Mouse (Mus musculus) stomach, postnatal 0 days (tissue): ENCODE data around the gene Tmem201. TPM values are rescaled to one million over a fixed set of nuclear protein-coding genes. Genes with fewer than 3 reads are reported as not detected.

Experiments used
- ATAC-seq: fragments of 200-750 bp; cut with Nextera tagmentation; 2 replicates; pipeline ENCODE4 v1.8.0; 2017; ENCODE audit not compliant: low FRiP score, low TSS enrichment
- DNase-seq: peaks from one replicate; pipeline ENCODE4 v3.0.0-alpha.2; 2016; ENCODE audit warnings: low spot score
- H3K27ac ChIP-seq: fragments of 300-500 bp; sonication (generic); replicated peaks from 2 replicates; pipeline ENCODE4 v1.5.1; 2014; ENCODE audit warnings: mild to moderate bottlenecking, control low read depth
- H3K27me3 ChIP-seq: fragments of 300-500 bp; sonication (generic); 2 replicates; pipeline ENCODE4 v1.6.1; 2014; ENCODE audit warnings: low read length; ENCODE audit not compliant: control insufficient read depth, insufficient read depth
- H3K36me3 ChIP-seq: fragments of 300-500 bp; sonication (generic); 2 replicates; pipeline ENCODE4 v1.6.1; 2014; ENCODE audit warnings: low read length, mixed read lengths; ENCODE audit not compliant: control insufficient read depth, insufficient read depth
- H3K4me1 ChIP-seq: fragments of 300-500 bp; sonication (generic); replicated peaks from 2 replicates; pipeline ENCODE4 v1.6.1; 2014; ENCODE audit warnings: antibody characterized with exemption; ENCODE audit not compliant: control insufficient read depth, insufficient read depth
- H3K4me2 ChIP-seq: fragments of 300-500 bp; sonication (generic); replicated peaks from 2 replicates; pipeline ENCODE4 v1.6.1; 2014; ENCODE audit warnings: low read depth, mild to moderate bottlenecking, control low read depth, moderate library complexity
- H3K4me3 ChIP-seq: fragments of 300-500 bp; sonication (generic); 2 replicates; pipeline ENCODE4 v1.5.1; 2014; ENCODE audit warnings: low read depth, low read length, control low read depth
- H3K9ac ChIP-seq: fragments of 300-500 bp; sonication (generic); 2 replicates; pipeline ENCODE4 v1.6.1; 2014; ENCODE audit warnings: mild to moderate bottlenecking, low read length, control low read depth, mixed read lengths
- H3K9me3 ChIP-seq: fragments of 300-500 bp; sonication (generic); 2 replicates; pipeline ENCODE4 v1.6.1; 2016; ENCODE audit warnings: low read length; ENCODE audit not compliant: control insufficient read depth
- CTCF ChIP-seq: IDR thresholded peaks from 2 replicates; pipeline ENCODE4 v1.5.1; 2016; ENCODE audit warnings: antibody characterized with exemption, low read depth, mild to moderate bottlenecking, moderate library complexity
- EP300 ChIP-seq: optimal IDR thresholded peaks from 2 replicates; pipeline ENCODE3; 2016; ENCODE audit warnings: antibody characterized with exemption
- WGBS: fragments of 180-500 bp; shearing (Covaris S2); extraction: QIAGEN DNeasy Blood & Tissue Kit; methylation state at CpG from one replicate; pipeline ENCODE4 v1.1.7; 2014; 5-methylcytosine and 5-hydroxymethylcytosine counted together
- polyA plus RNA-seq: library from polyadenylated mRNA; unstranded; fragments of >200 nt; fragmentation: Nextera tagmentation; extraction: Ambion mirVana; gene quantifications from 2 replicates; pipeline ENCODE4 v1.2.1, GENCODE M21; 2015

Gene Tmem201
- polyA plus RNA-seq, 1 experiment from 2014 or later: 7.5 TPM

DNA sequence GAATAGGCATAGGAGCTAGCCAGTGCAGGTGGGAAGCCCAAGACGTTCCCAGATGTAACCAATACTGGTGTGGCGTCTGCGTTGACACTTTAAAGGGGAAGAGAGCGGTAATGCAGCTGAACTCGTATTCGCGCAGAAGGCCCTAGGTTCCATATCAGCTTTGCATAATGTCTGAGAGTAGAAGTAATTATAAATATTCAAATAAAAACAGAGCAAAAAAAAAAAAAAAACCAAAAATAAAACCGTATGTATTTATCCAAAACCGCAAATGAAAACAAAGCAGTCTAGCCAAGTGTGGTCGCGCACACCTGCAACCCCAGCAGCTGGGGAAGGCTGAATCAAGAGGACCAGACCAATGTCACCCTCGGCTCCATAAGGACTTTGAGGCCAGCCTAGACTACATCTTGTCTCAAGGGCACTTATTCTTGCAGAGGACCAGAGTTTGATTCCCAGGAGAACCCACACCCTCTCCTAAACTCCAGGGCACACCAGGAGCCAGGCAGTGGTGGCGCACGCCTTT, 4.2 kb upstream of the Tmem201 start:
- 92% methylated on average over 14 of the region's 14 CpGs for WGBS
- H3K27me3 ChIP-seq: no peaks in the 10 kb centered on the region
- TF ChIP-seq EP300 (no peak), CTCF (no peak)
- no peak overlapping the region for H3K27ac ChIP-seq
- no peaks in the 10 kb centered on the region for H3K36me3 ChIP-seq
- H3K9me3 ChIP-seq: no peaks in the 10 kb centered on the region
- no peaks in the 10 kb centered on the region for H3K4me1 ChIP-seq
- H3K4me2 ChIP-seq: no peak overlapping the region
- ATAC-seq (no peak), DNase-seq (no peak)
- H3K4me3 ChIP-seq: no peak overlapping the region
- H3K9ac ChIP-seq: no peak overlapping the region

DNA sequence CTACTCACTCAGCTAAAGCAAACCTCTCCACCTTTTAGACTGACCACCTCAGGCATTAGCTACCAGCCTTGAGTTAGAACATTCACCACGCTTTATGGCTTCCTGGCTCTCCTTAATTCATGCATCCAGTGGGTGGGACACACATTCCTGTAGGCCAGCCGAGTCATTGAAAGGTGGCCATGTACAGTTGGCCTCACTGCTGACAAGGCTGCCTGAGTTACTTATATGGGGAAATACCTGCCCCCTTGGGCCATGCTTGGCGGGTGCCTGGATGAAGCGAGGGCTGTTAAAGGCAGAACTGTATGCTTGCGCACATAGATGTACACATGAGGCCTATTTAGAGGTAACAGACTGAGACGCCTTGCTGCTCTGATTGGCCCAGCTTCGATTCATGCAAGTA, 2.5 kb upstream of the Tmem201 start:
- H3K4me2 ChIP-seq: no peak overlapping the region
- WGBS: 88% methylated on average over 7 of the region's 7 CpGs
- no peak overlapping the region for H3K27ac ChIP-seq
- H3K36me3 ChIP-seq: no peaks in the 10 kb centered on the region
- no peaks in the 10 kb centered on the region for H3K27me3 ChIP-seq
- peaks cover 6% of the 10 kb centered on the region for H3K4me1 ChIP-seq
- H3K9me3 ChIP-seq: no peaks in the 10 kb centered on the region
- ATAC-seq (no peak), DNase-seq (no peak)
- H3K9ac ChIP-seq: no peak overlapping the region
- no peak overlapping the region for H3K4me3 ChIP-seq
- TF ChIP-seq EP300: no peak
- no peak for TF ChIP-seq CTCF

DNA sequence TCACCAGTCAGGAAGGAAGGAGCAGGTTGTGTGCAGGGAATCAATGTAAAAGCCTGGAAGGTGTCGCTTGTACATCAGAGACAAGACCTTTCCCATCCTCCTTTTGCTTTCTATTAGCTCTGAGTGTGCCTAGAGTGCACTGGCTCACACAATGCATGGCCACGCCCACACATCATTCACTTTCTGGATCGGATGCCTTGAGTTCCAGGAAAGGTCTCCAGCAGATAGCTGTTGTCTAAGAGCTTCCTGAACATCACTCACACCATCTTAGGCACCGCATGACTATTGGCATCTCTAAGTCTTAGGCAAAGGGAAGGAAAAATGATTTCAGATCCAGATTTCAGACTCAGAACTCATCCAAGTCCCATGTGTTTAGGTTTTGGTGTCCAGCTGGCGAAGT, 1.6 kb upstream of the Tmem201 start:
- no peaks in the 10 kb centered on the region for H3K36me3 ChIP-seq
- H3K4me1 ChIP-seq: peaks cover 6% of the 10 kb centered on the region
- ATAC-seq: no peak
- H3K4me2 ChIP-seq: no peak overlapping the region
- no peak overlapping the region for H3K27ac ChIP-seq
- no peaks in the 10 kb centered on the region for H3K9me3 ChIP-seq
- H3K9ac ChIP-seq: no peak overlapping the region
- no peaks in the 10 kb centered on the region for H3K27me3 ChIP-seq
- no peak overlapping the region for H3K4me3 ChIP-seq
- DNase-seq: no peak
- 64% methylated on average over 5 of the region's 5 CpGs for WGBS
- no peak for TF ChIP-seq CTCF
- TF ChIP-seq EP300: no peak

DNA sequence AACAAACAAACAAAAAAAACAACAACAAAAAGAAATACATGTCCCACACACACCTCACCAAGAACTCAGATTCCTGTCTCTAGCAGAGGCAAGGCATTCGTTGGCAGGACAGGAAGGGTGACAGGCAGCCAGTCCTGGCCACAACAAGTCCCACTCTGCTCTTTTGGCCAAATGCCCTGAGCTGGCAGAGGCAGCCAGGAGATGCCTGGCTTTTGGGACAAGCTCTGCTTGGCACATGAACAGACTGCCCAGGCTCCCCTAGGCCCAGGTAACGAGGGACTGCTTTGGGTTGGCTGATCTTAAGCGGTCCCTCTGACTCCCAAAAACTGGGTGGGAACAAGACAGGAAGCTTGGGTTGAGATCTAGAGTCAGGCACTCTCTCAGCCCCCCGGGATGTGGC, 1.3 kb downstream of the Tmem201 start:
- Histone ChIP-seq H3K27ac (no peak overlapping the region), H3K4me2 (peak overlapping the region; percentile 66), H3K27me3 (no peaks in the 10 kb centered on the region), H3K4me1 (peaks cover 6% of the 10 kb centered on the region), H3K9ac (peak overlapping the region; percentile 82), H3K4me3 (peak overlapping the region; percentile 77), H3K36me3 (no peaks in the 10 kb centered on the region), H3K9me3 (no peaks in the 10 kb centered on the region)
- ATAC-seq (no peak), DNase-seq (no peak)
- WGBS: 19% methylated on average over 4 of the region's 4 CpGs
- TF ChIP-seq EP300: no peak

DNA sequence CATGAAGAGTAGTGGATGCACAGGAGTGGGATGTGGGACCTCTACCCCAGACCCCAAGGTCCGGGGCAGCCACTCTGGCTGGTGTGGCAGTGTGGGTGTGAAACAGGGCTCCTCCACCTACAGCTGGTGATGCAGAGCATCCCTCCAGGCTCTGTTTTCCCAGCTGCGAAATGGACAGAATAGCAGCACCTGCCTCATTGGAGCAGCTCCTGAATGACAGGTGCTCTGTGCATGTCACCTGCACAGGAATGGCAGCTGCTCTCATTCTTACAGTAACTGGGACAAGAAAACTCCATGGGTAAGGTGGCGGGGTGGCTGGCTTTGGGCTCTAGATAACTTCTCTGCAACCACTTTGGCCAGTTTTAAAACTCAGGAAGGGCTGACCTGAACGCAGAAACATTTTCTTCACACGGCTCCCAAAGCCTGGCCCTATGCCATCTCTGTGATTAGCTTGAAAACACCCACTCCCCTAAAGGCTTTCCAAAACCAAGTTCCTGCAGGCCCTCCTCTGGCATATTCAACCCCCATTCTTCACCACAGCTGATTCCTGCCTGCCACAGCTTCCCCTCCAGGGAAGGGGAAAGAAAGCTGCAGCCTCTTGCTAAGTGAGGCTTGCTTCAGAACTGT, 2.1 kb downstream of the Tmem201 start:
- Histone ChIP-seq H3K4me2 (no peak overlapping the region), H3K4me1 (peaks cover 6% of the 10 kb centered on the region), H3K9ac (no peak overlapping the region), H3K9me3 (no peaks in the 10 kb centered on the region), H3K36me3 (no peaks in the 10 kb centered on the region), H3K27ac (no peak overlapping the region), H3K27me3 (no peaks in the 10 kb centered on the region), H3K4me3 (no peak overlapping the region)
- WGBS: 67% methylated on average over 5 of the region's 5 CpGs
- no peak for TF ChIP-seq EP300
- TF ChIP-seq CTCF: no peak
- no peak for ATAC-seq
- DNase-seq: no peak

DNA sequence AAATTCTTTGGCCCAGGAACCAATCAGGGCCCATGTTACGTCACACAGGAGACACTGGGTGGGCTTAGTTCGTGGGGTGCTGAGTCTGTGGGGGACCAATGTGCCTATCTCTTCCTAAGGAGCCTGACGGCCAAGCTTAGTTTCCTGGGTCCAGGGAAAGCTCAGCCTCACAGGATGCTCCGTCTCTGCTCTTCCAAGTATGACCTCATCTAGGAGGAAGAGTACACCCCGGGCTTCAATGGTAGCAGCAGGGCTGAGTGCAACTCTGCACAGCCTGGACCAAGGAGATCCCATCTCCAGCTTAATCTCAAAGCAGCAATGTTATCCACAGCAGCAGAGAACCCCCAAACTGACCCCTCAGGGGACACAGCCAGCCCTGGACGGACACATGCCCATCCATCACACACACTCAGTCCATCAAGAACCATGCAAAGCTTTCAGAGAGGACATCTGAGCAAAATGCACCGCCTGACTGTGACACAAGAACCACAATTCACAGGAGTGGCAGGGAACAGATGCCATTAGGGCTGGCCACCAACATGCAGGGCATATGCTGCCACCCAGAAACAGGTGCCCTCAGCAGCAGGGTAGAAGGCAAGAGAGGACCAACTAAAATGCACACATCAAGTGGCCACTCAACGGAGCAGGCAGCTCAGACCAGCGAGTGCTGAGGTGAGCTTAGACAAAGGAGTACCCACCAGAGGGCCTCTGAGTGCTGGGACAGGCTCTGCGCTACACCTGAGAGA, 2.9 kb downstream of the Tmem201 start:
- H3K4me2 ChIP-seq: no peak overlapping the region
- H3K27ac ChIP-seq: no peak overlapping the region
- no peaks in the 10 kb centered on the region for H3K36me3 ChIP-seq
- no peak for DNase-seq
- no peak for TF ChIP-seq CTCF
- no peak for TF ChIP-seq EP300
- no peaks in the 10 kb centered on the region for H3K27me3 ChIP-seq
- ATAC-seq: no peak
- 73% methylated on average over 10 of the region's 10 CpGs for WGBS
- peaks cover 6% of the 10 kb centered on the region for H3K4me1 ChIP-seq
- no peak overlapping the region for H3K4me3 ChIP-seq
- no peaks in the 10 kb centered on the region for H3K9me3 ChIP-seq
- H3K9ac ChIP-seq: no peak overlapping the region
